Mouse (Mus musculus) stomach, adult 2 months (tissue): Measurements from ENCODE around the gene Stra6. TPM values are rescaled to one million over a fixed set of nuclear protein-coding genes. Genes with fewer than 3 reads are reported as not detected.

ENCODE experiments used
- polyA plus RNA-seq: library from polyadenylated mRNA; depleted of rRNA; stranded (reverse); fragments of >200 nt; gene quantifications from 2 replicates; pipeline ENCODE4 v1.2.3, GENCODE M21; 2012; rRNA removed

Gene Stra6
- polyA plus RNA-seq = 0.73 and 1.2 TPM in 2 replicates

DNA sequence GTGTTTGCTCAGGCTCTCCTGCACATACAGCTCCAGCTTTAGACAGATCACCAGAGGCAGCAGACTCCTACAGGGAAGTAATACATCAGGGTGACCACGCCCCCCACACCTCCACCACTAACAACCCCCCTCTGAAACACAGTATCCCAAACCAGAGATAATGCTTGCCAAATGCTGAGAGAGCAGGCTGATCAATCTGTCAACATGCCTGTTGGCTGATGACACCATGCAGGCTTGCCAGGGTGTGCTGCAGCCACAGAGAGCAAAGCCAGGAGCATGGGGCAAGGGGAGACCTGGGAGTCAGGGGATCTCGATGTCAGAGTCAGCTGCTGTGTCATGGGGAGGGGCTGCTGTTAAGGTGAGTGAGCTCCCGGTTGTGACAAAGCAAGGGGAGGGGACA is at the start of gene Stra6:
Stra6 (plus strand) TSS at position 258 of the 400 bp plus-strand sequence.

DNA sequence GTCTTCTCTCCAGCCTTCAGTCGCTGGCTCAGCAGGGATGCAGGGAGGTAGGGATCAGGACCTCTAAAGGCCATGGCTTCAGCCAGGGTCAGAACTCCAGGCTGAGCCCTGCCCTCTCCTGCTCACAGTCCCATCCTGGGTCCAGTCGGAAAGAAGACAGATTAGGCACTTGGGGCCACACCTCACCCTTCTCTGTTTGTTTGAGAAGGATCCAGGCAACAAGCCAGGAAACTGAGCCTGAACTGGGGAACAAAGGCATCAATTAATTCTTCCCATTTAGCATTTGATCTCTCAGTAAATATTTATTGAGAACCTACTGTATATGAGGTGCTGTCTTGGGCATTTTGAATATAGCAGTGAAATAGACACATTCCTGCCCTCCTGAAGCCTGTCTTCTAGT is 55.1 kb downstream of the Stra6 start, which contains the start of gene Ccdc33:
Ccdc33 (minus strand) TSS at position 153 of the 400 bp plus-strand sequence.

Other genes starting within 250 kb of the Stra6 start
- gene Arid3b, start 227.0 kb upstream of the Stra6 start, polyA plus RNA-seq = 3.5 TPM in 2 replicates
- 92.2 and 105 TPM in 2 replicates for gene Ubl7, start 152.8 kb upstream of the Stra6 start, polyA plus RNA-seq
- gene Sema7a, start 123.7 kb upstream of the Stra6 start, polyA plus RNA-seq = 31.2 and 33.4 TPM in 2 replicates
- 0.85 and 0.94 TPM in 2 replicates for gene Cyp11a1, start 57.4 kb upstream of the Stra6 start, polyA plus RNA-seq
- gene Ccdc33, start 55.0 kb downstream of the Stra6 start, polyA plus RNA-seq = 0.05 and 0.06 TPM in 2 replicates
- gene Islr, start 140.5 kb downstream of the Stra6 start, polyA plus RNA-seq = 67.9 and 69.9 TPM in 2 replicates
- 0.58 and 1.2 TPM in 2 replicates for gene Islr2, start 140.5 kb downstream of the Stra6 start, polyA plus RNA-seq
- 11.7 and 14.1 TPM in 2 replicates for gene Pml, start 186.0 kb downstream of the Stra6 start, polyA plus RNA-seq
- gene Stoml1, start 189.4 kb downstream of the Stra6 start, polyA plus RNA-seq = 11.1 and 16.6 TPM in 2 replicates
- gene Loxl1, start 249.4 kb downstream of the Stra6 start, polyA plus RNA-seq = 43.6 and 64.2 TPM in 2 replicates